Mouse (Mus musculus): ENCODE data around the gene Igsf23. TPM values are rescaled to one million over a fixed set of nuclear protein-coding genes. Genes with fewer than 3 reads are reported as not detected.

The Igsf23 gene
- polyA plus RNA-seq, 1 experiment from 2014 or later: not detected

- H3K27me3 ChIP-seq (ENCODE audit: control insufficient read depth, insufficient read depth, low read length): no peaks in the 10 kb centered on the region
- no peak overlapping the region for H3K4me2 ChIP-seq (ENCODE audit: low read depth, low read length)
- ATAC-seq (replicated peaks; ENCODE audit: insufficient number of reproducible peaks, low FRiP score, low TSS enrichment, low read depth) (no peak), DNase-seq (ENCODE audit: low spot score) (no peak)
- H3K4me1 ChIP-seq (ENCODE audit: control insufficient read depth, insufficient read depth, low read length): no peaks in the 10 kb centered on the region
- no peaks in the 10 kb centered on the region for H3K36me3 ChIP-seq (replicated peaks; ENCODE audit: control insufficient read depth, insufficient read depth, low read depth, low read length)
- H3K4me3 ChIP-seq (ENCODE audit: low read depth, low read length): no peak overlapping the region
- H3K9me3 ChIP-seq (replicated peaks; ENCODE audit: control insufficient read depth, low read length): no peaks in the 10 kb centered on the region
- 90% methylated on average over 5 of the region's 5 CpGs for WGBS
- no peak overlapping the region for H3K9ac ChIP-seq (replicated peaks; ENCODE audit: low read length)
- no peak overlapping the region for H3K27ac ChIP-seq (replicated peaks; ENCODE audit: low read depth, low read length)
Observed at GRCm38 (mm10) chr7:19945201-19945600, 5.4 kb downstream of the Igsf23 start.

GRCm38 (mm10) chr7:19944709-19945108 lies 5.8 kb downstream of the Igsf23 start:
- 89% methylated on average over 8 of the region's 8 CpGs for whole genome bisulfite sequencing
- Histone ChIP-seq H3K9ac (replicated peaks; ENCODE audit: low read length) (no peak overlapping the region), H3K4me2 (ENCODE audit: low read depth, low read length) (no peak overlapping the region), H3K27me3 (ENCODE audit: control insufficient read depth, insufficient read depth, low read length) (no peaks in the 10 kb centered on the region), H3K27ac (replicated peaks; ENCODE audit: low read depth, low read length) (no peak overlapping the region), H3K4me3 (ENCODE audit: low read depth, low read length) (no peak overlapping the region), H3K9me3 (replicated peaks; ENCODE audit: control insufficient read depth, low read length) (no peaks in the 10 kb centered on the region), H3K4me1 (ENCODE audit: control insufficient read depth, insufficient read depth, low read length) (no peaks in the 10 kb centered on the region), H3K36me3 (replicated peaks; ENCODE audit: control insufficient read depth, insufficient read depth, low read depth, low read length) (no peaks in the 10 kb centered on the region)
- ATAC-seq (replicated peaks; ENCODE audit: insufficient number of reproducible peaks, low FRiP score, low TSS enrichment, low read depth): no peak
- DNase-seq (ENCODE audit: low spot score): no peak

- DNase-seq (ENCODE audit: low spot score) (no peak), ATAC-seq (replicated peaks; ENCODE audit: insufficient number of reproducible peaks, low FRiP score, low TSS enrichment, low read depth) (no peak)
- H3K9ac ChIP-seq (replicated peaks; ENCODE audit: low read length): no peak overlapping the region
- no peaks in the 10 kb centered on the region for H3K9me3 ChIP-seq (replicated peaks; ENCODE audit: control insufficient read depth, low read length)
- no peak overlapping the region for H3K27ac ChIP-seq (replicated peaks; ENCODE audit: low read depth, low read length)
- H3K27me3 ChIP-seq (ENCODE audit: control insufficient read depth, insufficient read depth, low read length): no peaks in the 10 kb centered on the region
- H3K36me3 ChIP-seq (replicated peaks; ENCODE audit: control insufficient read depth, insufficient read depth, low read depth, low read length): no peaks in the 10 kb centered on the region
- H3K4me1 ChIP-seq (ENCODE audit: control insufficient read depth, insufficient read depth, low read length): no peaks in the 10 kb centered on the region
- 45% methylated on average over 5 of the region's 6 CpGs for WGBS
- H3K4me3 ChIP-seq (ENCODE audit: low read depth, low read length): no peak overlapping the region
- H3K4me2 ChIP-seq (ENCODE audit: low read depth, low read length): no peak overlapping the region
Observed at GRCm38 (mm10) chr7:19940256-19940655, 10.3 kb downstream of the Igsf23 start.

GRCm38 (mm10) chr7:19939555-19940235 lies 10.9 kb downstream of the Igsf23 start:
- WGBS: 64% methylated on average over 10 of the region's 12 CpGs
- Histone ChIP-seq H3K9ac (replicated peaks; ENCODE audit: low read length) (no peak overlapping the region), H3K9me3 (replicated peaks; ENCODE audit: control insufficient read depth, low read length) (no peaks in the 10 kb centered on the region), H3K4me2 (ENCODE audit: low read depth, low read length) (no peak overlapping the region), H3K4me1 (ENCODE audit: control insufficient read depth, insufficient read depth, low read length) (no peaks in the 10 kb centered on the region), H3K4me3 (ENCODE audit: low read depth, low read length) (no peak overlapping the region), H3K27ac (replicated peaks; ENCODE audit: low read depth, low read length) (no peak overlapping the region), H3K36me3 (replicated peaks; ENCODE audit: control insufficient read depth, insufficient read depth, low read depth, low read length) (no peaks in the 10 kb centered on the region), H3K27me3 (ENCODE audit: control insufficient read depth, insufficient read depth, low read length) (no peaks in the 10 kb centered on the region)
- ATAC-seq (replicated peaks; ENCODE audit: insufficient number of reproducible peaks, low FRiP score, low TSS enrichment, low read depth) (no peak), DNase-seq (ENCODE audit: low spot score) (no peak)

- Histone ChIP-seq H3K9me3 (replicated peaks; ENCODE audit: control insufficient read depth, low read length) (no peaks in the 10 kb centered on the region), H3K4me1 (ENCODE audit: control insufficient read depth, insufficient read depth, low read length) (no peaks in the 10 kb centered on the region), H3K27me3 (ENCODE audit: control insufficient read depth, insufficient read depth, low read length) (no peaks in the 10 kb centered on the region), H3K9ac (replicated peaks; ENCODE audit: low read length) (no peak overlapping the region), H3K27ac (replicated peaks; ENCODE audit: low read depth, low read length) (no peak overlapping the region), H3K36me3 (replicated peaks; ENCODE audit: control insufficient read depth, insufficient read depth, low read depth, low read length) (no peaks in the 10 kb centered on the region), H3K4me2 (ENCODE audit: low read depth, low read length) (no peak overlapping the region), H3K4me3 (ENCODE audit: low read depth, low read length) (no peak overlapping the region)
- no peak for ATAC-seq (replicated peaks; ENCODE audit: insufficient number of reproducible peaks, low FRiP score, low TSS enrichment, low read depth)
- 86% methylated on average over 11 of the region's 11 CpGs for WGBS
- no peak for DNase-seq (ENCODE audit: low spot score)
Observed at GRCm38 (mm10) chr7:19937229-19937821, 13.2 kb downstream of the Igsf23 start.

- no peak overlapping the region for H3K4me2 ChIP-seq (ENCODE audit: low read depth, low read length)
- no peaks in the 10 kb centered on the region for H3K27me3 ChIP-seq (ENCODE audit: control insufficient read depth, insufficient read depth, low read length)
- H3K4me1 ChIP-seq (ENCODE audit: control insufficient read depth, insufficient read depth, low read length): no peaks in the 10 kb centered on the region
- no peak overlapping the region for H3K4me3 ChIP-seq (ENCODE audit: low read depth, low read length)
- 90% methylated on average over 6 of the region's 6 CpGs for WGBS
- H3K36me3 ChIP-seq (replicated peaks; ENCODE audit: control insufficient read depth, insufficient read depth, low read depth, low read length): no peaks in the 10 kb centered on the region
- H3K27ac ChIP-seq (replicated peaks; ENCODE audit: low read depth, low read length): no peak overlapping the region
- ATAC-seq (replicated peaks; ENCODE audit: insufficient number of reproducible peaks, low FRiP score, low TSS enrichment, low read depth): no peak
- DNase-seq (ENCODE audit: low spot score): no peak
- no peaks in the 10 kb centered on the region for H3K9me3 ChIP-seq (replicated peaks; ENCODE audit: control insufficient read depth, low read length)
- H3K9ac ChIP-seq (replicated peaks; ENCODE audit: low read length): no peak overlapping the region
Observed at GRCm38 (mm10) chr7:19935961-19936360, 14.6 kb downstream of the Igsf23 start.

GRCm38 (mm10) chr7:19935171-19935751 lies 15.3 kb downstream of the Igsf23 start:
- H3K4me2 ChIP-seq (ENCODE audit: low read depth, low read length): no peak overlapping the region
- no peak for ATAC-seq (replicated peaks; ENCODE audit: insufficient number of reproducible peaks, low FRiP score, low TSS enrichment, low read depth)
- H3K27me3 ChIP-seq (ENCODE audit: control insufficient read depth, insufficient read depth, low read length): no peaks in the 10 kb centered on the region
- whole genome bisulfite sequencing: 79% methylated on average over 20 of the region's 20 CpGs
- DNase-seq (ENCODE audit: low spot score): no peak
- H3K9me3 ChIP-seq (replicated peaks; ENCODE audit: control insufficient read depth, low read length): no peaks in the 10 kb centered on the region
- no peak overlapping the region for H3K27ac ChIP-seq (replicated peaks; ENCODE audit: low read depth, low read length)
- H3K4me1 ChIP-seq (ENCODE audit: control insufficient read depth, insufficient read depth, low read length): no peaks in the 10 kb centered on the region
- H3K9ac ChIP-seq (replicated peaks; ENCODE audit: low read length): no peak overlapping the region
- H3K4me3 ChIP-seq (ENCODE audit: low read depth, low read length): no peak overlapping the region
- no peaks in the 10 kb centered on the region for H3K36me3 ChIP-seq (replicated peaks; ENCODE audit: control insufficient read depth, insufficient read depth, low read depth, low read length)
